Mouse (Mus musculus) embryonic facial prominence, embryonic 14.5 days (tissue): Measurements from ENCODE around the gene Ergic3. TPM values are rescaled to one million over a fixed set of nuclear protein-coding genes. Genes with fewer than 3 reads are reported as not detected.

Experiments
- ATAC-seq: fragments of 200-750 bp; cut with Nextera tagmentation; 2 replicates; pipeline ENCODE4 v1.8.0; 2017; ENCODE audit warnings: low read depth, moderate number of reproducible peaks, moderate TSS enrichment
- DNase-seq: peaks from one replicate; pipeline ENCODE4 v3.0.0-alpha.2; 2015; ENCODE audit warnings: low spot score
- H3K27ac ChIP-seq: fragments of 300-500 bp; sonication (generic); replicated peaks from 2 replicates; pipeline ENCODE4 v1.5.1; 2014; ENCODE audit warnings: low read depth, mild to moderate bottlenecking, low read length, moderate library complexity
- H3K27me3 ChIP-seq: fragments of 300-500 bp; sonication (generic); replicated peaks from 2 replicates; pipeline ENCODE4 v1.6.1; 2014; ENCODE audit warnings: low read length; ENCODE audit not compliant: control insufficient read depth, insufficient read depth
- H3K36me3 ChIP-seq: fragments of 300-500 bp; sonication (generic); 2 replicates; pipeline ENCODE4 v1.6.1; 2014; ENCODE audit warnings: low read length, mixed read lengths; ENCODE audit not compliant: control insufficient read depth, insufficient read depth
- H3K4me1 ChIP-seq: fragments of 300-500 bp; sonication (generic); 2 replicates; pipeline ENCODE4 v1.6.1; 2014; ENCODE audit warnings: antibody characterized with exemption, low read length; ENCODE audit not compliant: control insufficient read depth, insufficient read depth
- H3K4me2 ChIP-seq: fragments of 300-500 bp; sonication (generic); 2 replicates; pipeline ENCODE4 v1.6.1; 2014; ENCODE audit warnings: low read depth, mild to moderate bottlenecking, low read length, moderate library complexity, mixed read lengths
- H3K4me3 ChIP-seq: fragments of 300-500 bp; sonication (generic); 2 replicates; pipeline ENCODE4 v1.5.1; 2014; ENCODE audit warnings: low read depth, mild to moderate bottlenecking, low read length
- H3K9ac ChIP-seq: fragments of 300-500 bp; sonication (generic); 2 replicates; pipeline ENCODE4 v1.6.1; 2014; ENCODE audit warnings: low read depth, mild to moderate bottlenecking, low read length, moderate library complexity, mixed read lengths
- H3K9me3 ChIP-seq: fragments of 300-500 bp; sonication (generic); 2 replicates; pipeline ENCODE4 v1.6.1; 2016; ENCODE audit warnings: low read length; ENCODE audit not compliant: control insufficient read depth
- WGBS: fragments of 180-500 bp; shearing (Covaris S2); extraction: QIAGEN DNeasy Blood & Tissue Kit; methylation state at CpG from one replicate; pipeline ENCODE4 v1.1.7; 2014; 5-methylcytosine and 5-hydroxymethylcytosine counted together
- polyA plus RNA-seq: library from polyadenylated mRNA; unstranded; fragments of >200 nt; fragmentation: Nextera tagmentation; extraction: Ambion mirVana; gene quantifications from 2 replicates; pipeline ENCODE4 v1.2.1, GENCODE M21; 2014

Ergic3 gene
- 235 and 269 TPM in 2 replicates for polyA plus RNA-seq

DNA sequence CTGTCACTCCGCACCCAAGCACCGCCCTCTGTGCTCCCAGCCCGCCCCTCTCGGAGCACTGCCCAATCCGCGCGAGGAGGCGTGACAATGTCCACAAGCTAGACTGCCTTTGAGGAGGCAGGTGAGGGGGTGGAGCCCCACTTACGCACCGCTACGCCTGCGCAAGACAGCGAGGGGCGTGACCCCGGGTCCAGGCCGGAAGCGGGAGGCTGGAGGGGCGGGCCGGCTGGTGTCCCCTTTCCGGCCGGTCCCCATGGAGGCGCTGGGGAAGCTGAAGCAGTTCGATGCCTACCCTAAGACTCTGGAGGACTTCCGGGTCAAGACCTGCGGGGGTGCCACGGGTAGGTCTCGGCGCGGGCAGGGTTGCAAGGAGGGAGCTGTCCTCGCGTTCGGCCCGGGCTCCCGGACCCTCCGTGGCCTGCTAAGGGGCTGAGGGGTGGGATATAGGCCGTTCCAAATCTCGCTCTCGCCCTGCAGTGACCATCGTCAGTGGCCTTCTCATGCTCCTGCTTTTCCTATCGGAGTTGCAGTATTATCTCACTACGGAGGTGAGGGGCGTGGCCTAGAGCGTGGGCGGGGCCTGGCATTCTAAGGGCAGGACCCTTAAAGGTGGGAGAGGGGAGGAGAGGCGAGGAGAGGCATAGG is at the start of gene Ergic3, which contains the start of gene 6430550D23Rik:
Gene Ergic3 (plus strand): TSS at position 158 of the 645 bp plus-strand sequence.
Gene 6430550D23Rik (minus strand): TSS at position 90 of the 645 bp plus-strand sequence.
- no peaks in the 10 kb centered on the region for H3K27me3 ChIP-seq
- 0% methylated on average over 28 of the region's 45 CpGs for WGBS
- H3K9ac ChIP-seq, result peak within 1 kb of the TSS; percentile 80
- DNase-seq (peak; percentile 99), ATAC-seq (peak; percentile 100)
- H3K4me1 ChIP-seq, result 0 out of 2 replicates have a peak, but pooled peaks cover 9% of the 10 kb centered on the region
- peak within 1 kb of the TSS; percentile 79 for H3K4me3 ChIP-seq
- H3K4me2 ChIP-seq, result peak within 1 kb of the TSS; percentile 60
- H3K36me3 ChIP-seq, result peaks cover 39% of the 10 kb centered on the region
- H3K27ac ChIP-seq, result peak within 1 kb of the TSS; percentile 70; the same call in 1 of the 2 replicates
- no peaks in the 10 kb centered on the region for H3K9me3 ChIP-seq

- Histone ChIP-seq H3K9ac (no peak overlapping the region), H3K36me3 (peaks cover 41% of the 10 kb centered on the region), H3K4me2 (no peak overlapping the region), H3K27me3 (no peaks in the 10 kb centered on the region), H3K4me1 (0 out of 2 replicates have a peak, but pooled peaks cover 5% of the 10 kb centered on the region), H3K9me3 (no peaks in the 10 kb centered on the region), H3K27ac (no peak overlapping the region), H3K4me3 (no peak overlapping the region)
- DNase-seq, result peak; percentile 30
- no peak for ATAC-seq
- 80% methylated on average over 5 of the region's 5 CpGs for WGBS
Observed at GRCm38 (mm10) chr2:155959981-155960380, 47.9 kb upstream of the Ergic3 start.

DNA sequence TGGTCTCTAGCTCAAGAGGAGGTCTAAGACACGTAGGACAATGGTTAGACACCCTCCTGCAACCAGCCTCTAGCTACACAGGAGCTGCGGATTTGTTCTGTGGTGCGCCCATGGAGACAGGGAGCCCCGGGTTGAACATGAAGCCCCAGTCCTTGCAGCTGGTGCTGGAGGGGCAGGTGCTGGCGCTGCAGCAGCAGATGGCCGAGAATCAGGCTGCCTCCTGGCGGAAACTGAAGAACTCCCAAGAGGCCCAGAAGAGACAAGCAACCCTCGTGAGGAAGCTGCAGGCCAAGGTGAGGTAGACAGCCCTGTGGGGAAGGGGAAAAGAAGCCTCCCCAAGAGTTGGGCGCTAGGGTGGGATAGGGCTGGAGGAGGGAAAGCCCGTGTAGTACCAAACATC is 46.0 kb upstream of the Ergic3 start:
- H3K4me3 ChIP-seq, result no peak overlapping the region
- H3K9ac ChIP-seq, result no peak overlapping the region
- ATAC-seq (peak; percentile 41; the same call in 1 of the 2 replicates), DNase-seq (peak; percentile 64)
- no peak overlapping the region for H3K27ac ChIP-seq
- H3K36me3 ChIP-seq, result peaks cover 58% of the 10 kb centered on the region
- H3K4me1 ChIP-seq, result 0 out of 2 replicates have a peak, but pooled peaks cover 5% of the 10 kb centered on the region
- 78% methylated on average over 10 of the region's 10 CpGs for whole genome bisulfite sequencing
- H3K9me3 ChIP-seq, result no peaks in the 10 kb centered on the region
- H3K27me3 ChIP-seq, result no peaks in the 10 kb centered on the region
- H3K4me2 ChIP-seq, result no peak overlapping the region

DNA sequence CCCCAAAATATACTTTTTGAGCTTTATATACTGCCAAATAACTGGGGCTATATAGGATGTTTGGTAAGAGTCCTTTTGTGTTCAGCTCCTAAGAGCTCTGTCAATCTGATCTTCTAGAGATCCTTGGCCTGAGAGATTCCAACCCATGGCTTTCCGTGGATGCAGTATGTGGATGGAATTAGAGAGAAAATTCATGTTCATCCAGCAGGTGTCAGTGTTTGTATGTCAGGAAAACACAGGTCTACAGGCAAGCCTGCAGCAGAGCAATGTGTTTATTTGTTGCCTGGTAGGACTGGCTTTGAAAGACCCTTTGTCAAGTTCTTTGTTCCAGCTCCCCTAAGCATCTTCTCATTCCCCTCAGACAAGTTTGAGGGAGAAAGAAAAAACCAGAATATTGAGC is 44.9 kb upstream of the Ergic3 start:
- no peaks in the 10 kb centered on the region for H3K9me3 ChIP-seq
- 55% methylated on average over 1 of the region's 1 CpGs for WGBS
- H3K27ac ChIP-seq, result no peak overlapping the region
- DNase-seq (peak; percentile 66), ATAC-seq (no peak)
- peaks cover 69% of the 10 kb centered on the region for H3K36me3 ChIP-seq
- H3K4me1 ChIP-seq, result no peaks in the 10 kb centered on the region
- no peak overlapping the region for H3K9ac ChIP-seq
- no peaks in the 10 kb centered on the region for H3K27me3 ChIP-seq
- no peak overlapping the region for H3K4me3 ChIP-seq
- H3K4me2 ChIP-seq, result no peak overlapping the region

- WGBS, result 85% methylated on average over 6 of the region's 6 CpGs
Observed at GRCm38 (mm10) chr2:155973348-155973747, 34.5 kb upstream of the Ergic3 start.

GRCm38 (mm10) chr2:155974087-155974731 is 33.6 kb upstream of the Ergic3 start:
- peaks cover 91% of the 10 kb centered on the region for H3K36me3 ChIP-seq
- ATAC-seq (no peak), DNase-seq (no peak)
- no peaks in the 10 kb centered on the region for H3K27me3 ChIP-seq
- H3K4me2 ChIP-seq, result no peak overlapping the region
- no peaks in the 10 kb centered on the region for H3K9me3 ChIP-seq
- H3K27ac ChIP-seq, result no peak overlapping the region
- H3K9ac ChIP-seq, result no peak overlapping the region
- no peak overlapping the region for H3K4me3 ChIP-seq
- no peaks in the 10 kb centered on the region for H3K4me1 ChIP-seq
- WGBS, result 75% methylated on average over 14 of the region's 14 CpGs

More at GRCm38 (mm10) chr2:155973348-155973747, 34.5 kb upstream of the Ergic3 start:
- Histone ChIP-seq H3K4me1 (no peaks in the 10 kb centered on the region), H3K36me3 (peaks cover 91% of the 10 kb centered on the region), H3K27me3 (no peaks in the 10 kb centered on the region), H3K4me2 (no peak overlapping the region), H3K9ac (no peak overlapping the region), H3K4me3 (no peak overlapping the region), H3K9me3 (no peaks in the 10 kb centered on the region), H3K27ac (no peak overlapping the region)
- DNase-seq (no peak), ATAC-seq (no peak)

GRCm38 (mm10) chr2:155979328-155979991 is 28.4 kb upstream of the Ergic3 start:
- WGBS, result 81% methylated on average over 5 of the region's 5 CpGs
- Histone ChIP-seq H3K9me3 (no peaks in the 10 kb centered on the region), H3K4me1 (no peaks in the 10 kb centered on the region), H3K27me3 (no peaks in the 10 kb centered on the region), H3K9ac (no peak overlapping the region), H3K36me3 (peaks cover 96% of the 10 kb centered on the region), H3K4me2 (no peak overlapping the region), H3K4me3 (no peak overlapping the region), H3K27ac (no peak overlapping the region; the same call in 1 of the 2 replicates)
- ATAC-seq (no peak), DNase-seq (peak; percentile 51)

- no peak overlapping the region for H3K27ac ChIP-seq
- peaks cover 96% of the 10 kb centered on the region for H3K36me3 ChIP-seq
- H3K4me1 ChIP-seq, result no peaks in the 10 kb centered on the region
- no peak overlapping the region for H3K9ac ChIP-seq
- no peak overlapping the region for H3K4me3 ChIP-seq
- no peak overlapping the region for H3K4me2 ChIP-seq
- H3K27me3 ChIP-seq, result no peaks in the 10 kb centered on the region
- DNase-seq (no peak), ATAC-seq (no peak)
- H3K9me3 ChIP-seq, result no peaks in the 10 kb centered on the region
- whole genome bisulfite sequencing, result 84% methylated on average over 7 of the region's 7 CpGs
Observed at GRCm38 (mm10) chr2:155985776-155986175, 22.1 kb upstream of the Ergic3 start.
